Mouse (Mus musculus) Patski (cell line): ENCODE measurements around the gene Cript. TPM values are rescaled to one million over a fixed set of nuclear protein-coding genes. Genes with fewer than 3 reads are reported as not detected.
A peak's percentile ranks its signal among the peaks of the same experiment; 100 is the strongest.

Experiments used
- ATAC-seq: fragments of 100-300 bp; one replicate; pipeline ENCODE4 v1.8.0; 2021
- CTCF ChIA-PET: fragments of 350-600 bp; sonication (Branson Sonifier 250); formaldehyde crosslinking; loops from one replicate; lab custom pipeline; 2022; ENCODE audit warnings: inconsistent platforms; lab: Charles Lee
- POLR2A ChIA-PET: fragments of 350-600 bp; sonication (Branson Sonifier 250); formaldehyde crosslinking; loops from one replicate; lab custom pipeline; 2022; ENCODE audit warnings: antibody characterized with exemption, inconsistent platforms; lab: Charles Lee
- DNase-seq: peaks from one replicate; pipeline ENCODE4 v3.0.0-alpha.2; 2011; ENCODE audit warnings: low read depth, low spot score
- H3K27me3 ChIP-seq: fragments of 371-371 bp; one replicate; pipeline ENCODE4 v1.5.1; 2021
- CTCF ChIP-seq: fragments of 100-300 bp; IDR thresholded peaks from one replicate; pipeline ENCODE4 v1.5.1; 2021
- in situ Hi-C: fragments of 300-500 bp; cut with MboI; formaldehyde crosslinking; loops from 3 replicates; pipeline ENCODE4 v1.11.1; 2018; ENCODE audit warnings: low pct_unique_long_range_greater_than_20kb, mixed read lengths
- polyA plus RNA-seq: library from polyadenylated mRNA; unstranded; gene quantifications from one replicate; pipeline ENCODE4 v1.2.3, GENCODE M21; 2021

The Cript gene
- 67.3 TPM for polyA plus RNA-seq

GRCm38 (mm10) chr17:87025269-87025949 lies at the start of gene Cript, which contains the start of gene Pigf:
Gene Cript (plus strand): TSS chr17:87025550.
Gene Pigf (minus strand): TSS chr17:87025406.
- no peak for TF ChIP-seq CTCF
- no peaks in the 10 kb centered on the region for H3K27me3 ChIP-seq
- in situ Hi-C loops, result no loop called here
- CTCF ChIA-PET, result interaction anchor here (1.0 kb wide), 1 partner anchor 19 kb away, joined by 3 read pairs; no protein-coding TSS in a partner anchor
- peak; percentile 88 for DNase-seq
- POLR2A ChIA-PET, result no interaction called here
- ATAC-seq, result peak; percentile 99

- TF ChIP-seq CTCF, result no peak
- in situ Hi-C loops, result no loop called here
- CTCF ChIA-PET, result no interaction called here
- no peak for DNase-seq
- H3K27me3 ChIP-seq, result no peaks in the 10 kb centered on the region
- POLR2A ChIA-PET, result no interaction called here
- ATAC-seq, result no peak
Measured at GRCm38 (mm10) chr17:86976387-86976786, 49.0 kb upstream of the Cript start.

GRCm38 (mm10) chr17:86978496-86978895 lies 46.9 kb upstream of the Cript start:
- ATAC-seq (no peak), DNase-seq (no peak)
- ChIA-PET POLR2A (no interaction called here), CTCF (interaction anchor here (0.9 to 1.7 kb wide), 2 partner anchors 19 to 41 kb away, joined by 3 to 4 read pairs; no protein-coding TSS in a partner anchor)
- TF ChIP-seq CTCF, result no peak
- in situ Hi-C loops, result no loop called here
- H3K27me3 ChIP-seq, result no peaks in the 10 kb centered on the region

- ChIA-PET CTCF (no interaction called here), POLR2A (no interaction called here)
- ATAC-seq (no peak), DNase-seq (no peak)
- in situ Hi-C loops, result no loop called here
- no peaks in the 10 kb centered on the region for H3K27me3 ChIP-seq
- no peak for TF ChIP-seq CTCF
Measured at GRCm38 (mm10) chr17:86981205-86981604, 44.1 kb upstream of the Cript start.

GRCm38 (mm10) chr17:86981701-86982100 lies 43.6 kb upstream of the Cript start:
- no peaks in the 10 kb centered on the region for H3K27me3 ChIP-seq
- CTCF ChIA-PET, result no interaction called here
- no peak for DNase-seq
- no peak for TF ChIP-seq CTCF
- no peak for ATAC-seq
- in situ Hi-C loops, result no loop called here
- POLR2A ChIA-PET, result no interaction called here

GRCm38 (mm10) chr17:86982497-86982896 lies 42.9 kb upstream of the Cript start:
- in situ Hi-C loops, result no loop called here
- ChIA-PET CTCF (interaction anchor here (0.7 to 1.1 kb wide), 2 partner anchors 9 to 16 kb away, joined by 3 to 4 read pairs; no protein-coding TSS in a partner anchor), POLR2A (no interaction called here)
- DNase-seq (no peak), ATAC-seq (no peak)
- no peaks in the 10 kb centered on the region for H3K27me3 ChIP-seq
- no peak for TF ChIP-seq CTCF

- in situ Hi-C loops, result no loop called here
- TF ChIP-seq CTCF, result no peak
- no peak for DNase-seq
- no peaks in the 10 kb centered on the region for H3K27me3 ChIP-seq
- ChIA-PET POLR2A (no interaction called here), CTCF (interaction anchor here (1.9 kb wide), 1 partner anchor 14 kb away, joined by 5 read pairs; no protein-coding TSS in a partner anchor)
- ATAC-seq, result no peak
Measured at GRCm38 (mm10) chr17:86986449-86987138, 38.8 kb upstream of the Cript start.

- CTCF ChIA-PET, result no interaction called here
- in situ Hi-C loops, result no loop called here
Measured at GRCm38 (mm10) chr17:86988161-86988560, 37.2 kb upstream of the Cript start.

GRCm38 (mm10) chr17:86988601-86989184 lies 36.7 kb upstream of the Cript start:
- DNase-seq, result no peak
- no peaks in the 10 kb centered on the region for H3K27me3 ChIP-seq
- TF ChIP-seq CTCF, result no peak
- in situ Hi-C loops, result no loop called here
- no peak for ATAC-seq
- CTCF ChIA-PET, result no interaction called here
- POLR2A ChIA-PET, result interaction anchor here (0.6 kb wide), 1 partner anchor 455 kb away, joined by 3 read pairs; no protein-coding TSS in a partner anchor

More at GRCm38 (mm10) chr17:86988161-86988560, 37.2 kb upstream of the Cript start:
- TF ChIP-seq CTCF, result no peak
- POLR2A ChIA-PET, result no interaction called here
- ATAC-seq (no peak), DNase-seq (no peak)
- H3K27me3 ChIP-seq, result no peaks in the 10 kb centered on the region

GRCm38 (mm10) chr17:86991306-86991705 lies 34.0 kb upstream of the Cript start:
- ChIA-PET POLR2A (interaction anchor here (0.6 to 1.6 kb wide), 2 partner anchors 29 to 330 kb away, joined by 3 to 5 read pairs; partner anchors contain the start of gene Rhoq), CTCF (interaction anchor here (1.5 kb wide), 1 partner anchor 41 kb away, joined by 3 read pairs; no protein-coding TSS in a partner anchor)
- TF ChIP-seq CTCF, result no peak
- in situ Hi-C loops, result no loop called here
- ATAC-seq (no peak), DNase-seq (no peak)
- no peaks in the 10 kb centered on the region for H3K27me3 ChIP-seq
